Mouse (Mus musculus) liver, postnatal 0 days (tissue): ENCODE results near the gene Tshb.

Experiments
- CTCF ChIP-seq: sonication (generic); IDR thresholded peaks from 2 replicates; pipeline ENCODE4 v1.5.1; 2016; ENCODE audit warnings: antibody characterized with exemption, low read depth
- EP300 ChIP-seq: IDR thresholded peaks from 2 replicates; pipeline ENCODE4 v1.6.1; 2016; ENCODE audit warnings: antibody characterized with exemption, low read depth, mild to moderate bottlenecking

GRCm38 (mm10) chr3:102760236-102760635 lies 22.3 kb downstream of the Tshb start:
- TF ChIP-seq CTCF (no peak), EP300 (no peak)
